Mouse (Mus musculus): ENCODE measurements at regions not wholly inside any gene's neighbourhood (a gene's known extent, or its start where the extent isn't known, plus 50 kb on each side); places are given as distances from the start of the nearest gene placed in this dataset.

GRCm38 (mm10) chr5:126034846-126035245 lies 503.3 kb downstream of the Tmem132b start:
- DNase-seq = no peak

DNA sequence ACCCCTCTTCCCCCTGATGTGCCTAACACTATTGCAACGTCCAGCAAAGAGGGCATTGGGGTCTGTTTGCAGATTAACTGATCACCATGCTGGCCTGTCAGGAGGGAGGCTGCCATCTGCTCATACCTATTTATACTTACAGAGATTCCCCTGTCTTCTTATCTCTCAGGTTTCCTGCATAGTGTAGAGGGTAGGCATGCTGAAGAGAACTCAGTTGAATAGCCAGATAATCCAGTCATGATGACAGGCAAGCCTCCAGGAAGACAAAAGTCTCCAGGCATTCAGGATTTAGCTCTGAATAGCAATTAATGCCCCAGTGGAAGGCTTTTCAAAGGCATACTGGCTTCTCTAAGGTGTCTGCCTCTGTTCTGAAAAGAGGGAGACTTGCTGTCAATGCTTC lies 505.1 kb downstream of the Tmem132b start:
- DNase-seq = no peak

DNA sequence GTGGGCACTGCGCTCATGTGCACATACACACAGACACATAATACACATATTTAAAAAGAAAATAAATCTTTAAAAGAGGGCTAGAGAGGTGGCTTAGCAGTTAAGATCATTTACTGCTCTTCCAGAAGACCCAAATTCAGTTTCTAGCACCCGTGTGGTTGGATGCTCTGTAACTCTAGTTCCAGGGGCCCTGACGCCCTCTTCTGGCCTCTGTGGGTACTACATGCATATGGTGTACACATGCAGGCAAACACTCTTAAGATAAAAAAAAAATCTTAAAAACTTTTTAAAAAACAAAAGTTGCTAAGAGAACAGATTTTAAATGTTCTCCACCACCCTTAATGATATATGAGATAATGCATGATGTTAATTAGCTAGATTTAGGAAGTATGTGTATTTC lies 514.2 kb downstream of the Tmem132b start:
- DNase-seq = no peak

DNA sequence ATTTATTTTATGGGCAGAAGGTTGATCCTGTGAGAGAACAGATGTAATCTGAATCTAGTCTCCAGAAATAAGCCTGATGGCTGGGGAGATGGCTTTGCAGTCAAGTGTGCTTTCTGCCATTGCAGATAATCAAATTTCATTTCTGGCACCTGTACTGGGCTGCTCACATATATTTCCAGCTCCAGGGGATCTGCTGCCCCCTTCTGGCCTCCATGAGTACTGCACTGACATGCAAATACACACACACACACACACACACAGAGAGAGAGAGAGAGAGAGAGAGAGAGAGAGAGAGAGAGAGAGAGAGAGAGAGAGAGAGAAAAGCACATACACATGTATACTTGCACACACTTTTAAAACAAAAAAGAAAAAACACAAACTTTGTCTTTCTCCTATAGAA lies 532.1 kb downstream of the Tmem132b start:
- no peak for DNase-seq

GRCm38 (mm10) chr5:126079281-126079838 lies 547.8 kb downstream of the Tmem132b start:
- no peak for DNase-seq

DNA sequence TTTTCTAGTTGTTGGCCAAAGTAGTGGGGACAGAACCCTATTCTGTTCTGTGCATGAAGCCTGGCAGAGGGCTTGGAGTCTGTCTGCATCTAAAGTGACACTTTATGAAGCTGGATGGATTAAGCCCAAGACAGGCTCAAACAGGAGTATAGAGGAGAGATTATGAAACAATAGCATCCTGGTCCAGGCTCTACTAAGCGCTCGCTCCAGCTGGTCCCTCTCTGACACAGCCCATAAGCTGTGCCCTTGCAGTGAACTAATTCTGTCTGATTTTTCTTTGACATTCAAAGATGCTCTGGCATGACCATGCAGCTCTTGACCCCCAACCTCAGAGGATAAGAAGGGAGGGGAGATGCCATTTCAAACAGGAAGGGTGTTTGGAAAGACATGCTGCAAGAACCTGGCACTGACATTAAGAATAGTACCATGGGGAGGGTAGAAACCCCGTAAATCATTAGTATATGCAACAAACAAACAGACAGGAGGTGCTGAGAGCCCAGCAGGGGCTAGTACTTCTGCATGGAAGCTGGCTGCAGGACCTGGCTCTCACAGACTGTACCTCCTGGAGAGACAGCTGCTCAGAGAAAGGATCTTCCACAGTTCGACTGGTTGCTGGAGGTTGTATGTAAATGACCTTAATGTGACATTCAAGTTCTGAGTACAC lies 556.8 kb downstream of the Tmem132b start:
- no peak for DNase-seq

GRCm38 (mm10) chr5:126093196-126093595 lies 561.6 kb downstream of the Tmem132b start:
- no peak for DNase-seq

- DNase-seq = no peak
Measured at GRCm38 (mm10) chr5:126096616-126097261, 565.2 kb downstream of the Tmem132b start.

- no peak for DNase-seq
Measured at GRCm38 (mm10) chr5:126097262-126097628, 565.7 kb downstream of the Tmem132b start.

DNA sequence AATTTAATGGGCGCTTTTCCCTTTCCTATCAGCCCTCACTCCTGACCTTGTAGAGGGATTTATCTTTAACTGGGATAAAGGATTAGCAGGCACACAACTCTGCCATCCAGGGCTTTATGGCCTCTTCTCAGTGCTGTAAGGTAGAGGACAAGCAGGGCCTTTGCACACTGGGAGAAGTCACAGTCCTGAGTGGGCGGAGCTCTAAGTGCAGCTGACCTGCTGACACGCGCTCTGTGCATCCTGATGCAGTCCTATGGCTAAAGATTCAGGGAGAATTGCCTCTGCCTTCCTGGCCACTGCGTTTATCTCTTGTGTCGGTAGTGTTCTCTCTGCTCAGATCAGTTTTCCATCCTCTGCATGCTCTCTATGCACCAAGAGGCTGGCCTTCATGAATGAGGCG lies 566.9 kb downstream of the Tmem132b start:
- no peak for DNase-seq

GRCm38 (mm10) chr5:126099931-126100330 lies 568.4 kb downstream of the Tmem132b start:
- no peak for DNase-seq

- no peak for DNase-seq
Measured at GRCm38 (mm10) chr5:126104464-126104863, 572.9 kb downstream of the Tmem132b start.

DNA sequence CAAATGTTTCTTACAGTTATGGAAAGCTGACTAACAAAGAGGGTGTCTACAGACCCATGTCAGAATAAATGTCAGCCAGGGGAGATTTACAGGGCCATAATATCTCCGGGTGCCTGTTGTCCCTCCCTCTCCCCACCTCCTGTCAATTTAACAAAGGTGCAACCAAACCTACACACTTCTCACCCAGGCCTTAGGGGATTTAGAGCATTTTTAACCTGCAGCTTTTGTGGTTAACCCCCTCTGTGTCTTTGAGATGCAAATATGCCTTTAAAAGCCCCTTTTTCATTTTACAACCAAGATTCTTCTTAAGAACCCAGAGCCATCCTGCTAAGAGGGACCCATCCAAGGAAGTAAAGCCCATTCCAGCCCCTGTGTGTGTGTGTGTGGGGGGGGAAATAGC lies 573.3 kb downstream of the Tmem132b start:
- no peak for DNase-seq

GRCm38 (mm10) chr5:126105446-126105845 lies 573.9 kb downstream of the Tmem132b start:
- no peak for DNase-seq

- no peak for DNase-seq
Measured at GRCm38 (mm10) chr5:126107020-126107419, 575.4 kb downstream of the Tmem132b start.

DNA sequence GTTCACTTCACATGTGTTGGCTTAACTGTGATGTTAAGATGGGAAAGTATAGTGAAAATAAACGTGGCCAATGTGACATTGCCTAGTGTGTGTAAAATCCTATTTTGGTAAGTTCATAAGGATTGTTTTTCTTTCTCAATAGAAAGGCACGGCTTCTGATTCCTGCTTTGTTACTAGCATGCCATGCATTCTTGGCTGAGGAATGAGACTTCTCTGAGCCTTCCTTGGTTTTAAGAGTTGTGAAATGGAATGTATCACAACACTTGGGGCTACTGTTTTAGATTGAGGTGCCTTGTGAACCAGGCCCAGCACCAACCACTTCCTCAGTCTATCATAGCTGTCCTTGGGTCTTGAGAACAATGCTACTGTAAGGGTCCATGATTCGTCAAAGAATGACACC lies 577.3 kb downstream of the Tmem132b start:
- DNase-seq = no peak

GRCm38 (mm10) chr5:126117291-126117690 lies 585.7 kb downstream of the Tmem132b start:
- DNase-seq = no peak

- no peak for DNase-seq
Measured at GRCm38 (mm10) chr5:126117906-126118521, 586.4 kb downstream of the Tmem132b start.

DNA sequence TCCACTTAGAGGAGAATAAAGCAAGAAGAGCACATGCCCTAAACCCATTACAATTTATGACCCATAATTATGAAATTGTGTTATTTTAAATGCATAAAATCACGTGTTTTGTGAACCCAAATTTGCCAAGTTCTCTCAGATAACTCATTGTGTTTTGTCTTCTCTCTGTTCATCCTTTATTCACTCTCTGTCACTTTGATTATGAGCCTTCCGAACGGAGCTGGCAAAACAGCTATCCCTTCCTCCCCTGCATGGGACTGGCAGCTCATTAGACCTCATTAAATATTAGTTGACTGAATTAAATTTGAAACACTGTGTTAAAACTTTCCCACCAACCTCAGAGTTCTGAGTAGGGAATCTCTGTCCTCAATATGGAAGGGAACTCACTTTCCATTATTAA lies 587.2 kb downstream of the Tmem132b start:
- DNase-seq = no peak

- no peak for DNase-seq
Measured at GRCm38 (mm10) chr5:126123216-126123615, 591.6 kb downstream of the Tmem132b start.

DNA sequence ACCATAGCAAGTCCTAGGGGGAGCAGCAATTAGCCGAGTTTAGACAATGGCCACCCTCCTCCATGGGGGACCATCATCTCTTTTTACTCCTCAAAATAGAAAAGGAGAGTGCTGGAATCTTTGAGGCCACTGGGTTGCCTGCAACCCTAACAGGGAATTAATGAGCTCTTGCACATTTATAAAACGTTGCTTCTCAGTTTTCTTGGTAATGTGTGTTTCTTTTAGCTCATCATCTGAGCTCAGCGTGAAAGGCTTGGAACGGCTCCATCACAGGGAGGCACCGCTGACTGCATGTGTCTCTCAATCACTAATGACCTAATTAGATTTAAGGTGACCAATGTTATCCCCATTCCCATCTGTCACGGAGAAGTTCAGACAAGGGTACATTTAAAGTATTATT lies 595.9 kb downstream of the Tmem132b start:
- no peak for DNase-seq

- no peak for DNase-seq
Measured at GRCm38 (mm10) chr5:126148908-126149307, 617.3 kb downstream of the Tmem132b start.

DNA sequence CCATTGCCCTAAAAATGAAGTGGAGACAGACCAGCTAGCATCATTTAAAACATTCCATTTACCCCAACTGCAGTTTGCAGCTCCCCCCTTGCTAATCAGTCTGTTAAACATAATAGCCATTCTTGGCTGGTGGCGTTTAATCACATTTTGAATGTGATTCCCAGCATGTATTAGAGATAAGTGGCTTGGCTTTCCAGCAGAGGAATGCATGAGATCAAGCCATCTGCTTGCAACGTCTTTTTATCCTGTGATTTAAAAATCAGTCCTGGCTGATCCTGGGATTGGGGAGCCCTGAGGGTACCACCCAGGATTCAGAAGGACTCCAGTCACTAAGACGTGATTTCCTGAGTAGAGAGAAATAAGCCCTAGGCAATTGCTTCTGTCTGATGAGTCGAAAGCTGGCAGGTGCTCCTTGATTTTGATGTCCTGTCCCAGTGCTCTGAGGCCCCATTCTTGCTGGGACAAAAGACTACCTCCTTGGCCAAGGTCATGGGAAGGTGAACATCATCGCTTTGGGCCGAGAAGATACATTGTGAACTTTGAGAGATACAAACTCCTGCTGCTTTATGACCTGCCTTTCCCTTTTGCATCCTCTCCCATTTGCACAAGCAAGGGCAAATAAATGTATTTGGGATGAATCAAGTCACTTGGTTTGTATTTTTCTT lies 623.8 kb downstream of the Tmem132b start:
- no peak for DNase-seq

GRCm38 (mm10) chr5:126186111-126186510 lies 654.5 kb downstream of the Tmem132b start:
- DNase-seq = no peak

All from thymus, postnatal 25 days (tissue).